Mouse (Mus musculus) E14TG2a.4 (cell line): ENCODE results near the gene Gpld1.

ENCODE experiments used
- CTCF ChIP-seq: conservative IDR thresholded peaks from 2 replicates; pipeline ENCODE4 v1.5.1; 2014; ENCODE audit warnings: low read length
- POU5F1 ChIP-seq: IDR thresholded peaks from 2 replicates; pipeline ENCODE4 v1.6.1; 2014; ENCODE audit warnings: low read length, borderline replicate concordance

- TF ChIP-seq CTCF: no peak
- no peak for TF ChIP-seq POU5F1
These were observed 83.6 kb downstream of the Gpld1 start for GRCm38 (mm10) chr13:25026409-25027113.
